Mouse (Mus musculus): ENCODE measurements at regions not wholly inside any gene's neighbourhood (a gene's known extent, or its start where the extent isn't known, plus 50 kb on each side); places are given as distances from the start of the nearest gene placed in this dataset.

DNA sequence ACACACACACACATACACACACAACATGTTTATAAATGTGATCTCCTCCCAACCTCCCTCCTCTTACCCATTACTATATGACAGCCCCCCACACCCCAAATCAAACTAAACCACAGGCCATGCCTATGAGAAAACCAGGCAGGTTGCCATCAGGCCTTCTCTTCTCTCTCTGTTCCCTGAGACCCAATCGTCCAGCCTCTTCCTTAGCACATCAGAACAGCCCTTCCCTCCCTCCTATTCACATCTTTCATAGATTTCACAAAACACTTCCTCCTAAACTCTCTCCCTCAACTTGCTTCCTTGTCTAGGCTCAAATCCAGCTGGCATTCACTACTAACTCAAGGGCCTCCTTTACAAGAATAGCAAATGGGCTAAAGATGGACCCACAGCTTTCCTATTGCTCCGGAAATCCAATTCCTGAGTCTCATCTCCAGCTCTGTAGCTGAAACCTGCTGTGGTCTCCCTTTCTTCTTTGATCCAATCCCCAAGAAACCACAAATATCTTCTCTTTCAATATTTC lies 178.7 kb upstream of the Impad1 start:
- Histone ChIP-seq H3K27me3 (ENCODE audit: control insufficient read depth, insufficient read depth, low read length) (no peaks in the 10 kb centered on the region), H3K4me1 (ENCODE audit: control insufficient read depth, insufficient read depth, low read length) (no peaks in the 10 kb centered on the region), H3K27ac (replicated peaks; ENCODE audit: insufficient read depth, low read depth, low read length) (no peak overlapping the region), H3K9ac (ENCODE audit: low read depth, low read length) (no peak overlapping the region), H3K36me3 (ENCODE audit: control insufficient read depth, insufficient read depth, low read length) (no peaks in the 10 kb centered on the region), H3K4me3 (ENCODE audit: insufficient read depth, low read depth, low read length) (no peak overlapping the region), H3K79me2 (ENCODE audit: control insufficient read depth, insufficient read depth, low read length) (no peaks in the 10 kb centered on the region)
- DNase-seq (ENCODE audit: extremely low read depth, low read depth, low spot score), result no peak
- WGBS, result 63% methylated on average over 2 of the region's 2 CpGs
- TF ChIP-seq CTCF (IDR thresholded peaks at IDR 0.05; ENCODE audit: low read depth, low read length), result no peak
- no peak for TF ChIP-seq POLR2A (IDR thresholded peaks at IDR 0.05; ENCODE audit: extremely low read depth, insufficient read depth, low read length)

DNA sequence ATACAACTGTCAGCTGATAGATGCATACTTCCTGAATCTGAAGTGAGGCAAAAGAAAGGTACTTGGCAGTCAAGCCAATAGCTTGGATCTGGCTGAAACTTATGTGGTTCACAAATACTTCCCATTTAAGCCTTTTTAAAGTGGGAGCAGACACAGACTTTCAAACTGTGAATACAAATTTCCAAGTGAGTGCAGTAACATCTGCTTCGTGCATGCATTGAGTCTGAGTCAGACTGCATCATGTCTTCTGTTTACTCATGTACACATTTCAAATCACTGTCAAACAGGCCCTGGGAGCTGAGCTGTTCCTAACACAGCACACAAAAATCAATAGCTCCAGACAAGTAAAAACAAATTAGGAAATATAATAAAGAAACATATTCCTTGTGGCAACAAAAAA lies 155.8 kb upstream of the Impad1 start:
- no peak overlapping the region for H3K27ac ChIP-seq (replicated peaks; ENCODE audit: insufficient read depth, low read depth, low read length)
- 22% methylated on average over 1 of the region's 1 CpGs for WGBS
- H3K4me3 ChIP-seq (ENCODE audit: insufficient read depth, low read depth, low read length), result no peak overlapping the region
- H3K36me3 ChIP-seq (ENCODE audit: control insufficient read depth, insufficient read depth, low read length), result no peaks in the 10 kb centered on the region
- H3K27me3 ChIP-seq (ENCODE audit: control insufficient read depth, insufficient read depth, low read length), result no peaks in the 10 kb centered on the region
- H3K4me1 ChIP-seq (ENCODE audit: control insufficient read depth, insufficient read depth, low read length), result no peaks in the 10 kb centered on the region
- H3K9ac ChIP-seq (ENCODE audit: low read depth, low read length), result no peak overlapping the region
- H3K79me2 ChIP-seq (ENCODE audit: control insufficient read depth, insufficient read depth, low read length), result no peaks in the 10 kb centered on the region
- TF ChIP-seq CTCF (IDR thresholded peaks at IDR 0.05; ENCODE audit: low read depth, low read length) (no peak), POLR2A (IDR thresholded peaks at IDR 0.05; ENCODE audit: extremely low read depth, insufficient read depth, low read length) (no peak)
- DNase-seq (ENCODE audit: extremely low read depth, low read depth, low spot score), result no peak

DNA sequence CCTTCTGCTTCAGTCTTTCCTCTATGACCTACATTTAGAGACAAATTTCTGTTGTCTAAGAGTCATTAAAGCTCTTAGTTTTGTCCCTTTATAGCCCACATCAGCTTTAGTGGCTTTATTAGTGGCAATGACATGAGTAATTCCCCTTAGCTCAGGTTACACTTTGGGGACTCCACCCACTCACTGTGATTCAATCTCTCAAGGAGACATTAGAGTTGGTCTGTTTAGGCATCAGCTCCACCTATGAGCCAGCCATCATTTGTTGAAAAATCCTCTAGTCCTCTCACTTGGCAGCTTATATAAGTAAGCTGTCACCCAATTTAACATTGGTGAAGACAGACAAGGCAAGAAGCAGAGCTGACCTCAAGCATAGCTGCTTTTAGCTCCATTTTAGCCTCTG lies 151.3 kb upstream of the Impad1 start:
- Histone ChIP-seq H3K4me3 (ENCODE audit: insufficient read depth, low read depth, low read length) (no peak overlapping the region), H3K79me2 (ENCODE audit: control insufficient read depth, insufficient read depth, low read length) (no peaks in the 10 kb centered on the region), H3K27ac (replicated peaks; ENCODE audit: insufficient read depth, low read depth, low read length) (no peak overlapping the region), H3K36me3 (ENCODE audit: control insufficient read depth, insufficient read depth, low read length) (no peaks in the 10 kb centered on the region), H3K9ac (ENCODE audit: low read depth, low read length) (no peak overlapping the region), H3K27me3 (ENCODE audit: control insufficient read depth, insufficient read depth, low read length) (no peaks in the 10 kb centered on the region), H3K4me1 (ENCODE audit: control insufficient read depth, insufficient read depth, low read length) (no peaks in the 10 kb centered on the region)
- TF ChIP-seq POLR2A (IDR thresholded peaks at IDR 0.05; ENCODE audit: extremely low read depth, insufficient read depth, low read length) (no peak), CTCF (IDR thresholded peaks at IDR 0.05; ENCODE audit: low read depth, low read length) (no peak)
- no peak for DNase-seq (ENCODE audit: extremely low read depth, low read depth, low spot score)

DNA sequence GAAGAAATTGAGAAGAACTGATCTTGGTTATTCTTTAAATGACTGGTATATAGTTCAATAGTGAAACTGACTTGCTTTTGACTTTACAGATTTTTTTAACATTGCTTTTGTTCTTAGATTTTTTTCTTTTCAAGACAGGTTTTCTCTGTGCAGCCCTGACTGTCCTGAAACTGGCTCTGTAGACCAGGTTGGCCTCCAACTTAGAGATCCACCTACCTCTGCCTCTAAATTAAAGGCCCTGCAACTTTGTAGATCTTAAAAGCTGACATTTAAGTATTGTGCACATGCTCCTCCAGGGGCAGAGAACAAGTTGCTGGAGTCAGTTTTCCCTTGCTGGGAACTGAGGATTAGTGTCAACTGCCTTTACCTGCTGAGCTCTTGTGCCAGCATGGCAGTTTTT lies 132.6 kb upstream of the Impad1 start:
- TF ChIP-seq CTCF (IDR thresholded peaks at IDR 0.05; ENCODE audit: low read depth, low read length) (no peak), POLR2A (IDR thresholded peaks at IDR 0.05; ENCODE audit: extremely low read depth, insufficient read depth, low read length) (no peak)
- H3K4me1 ChIP-seq (ENCODE audit: control insufficient read depth, insufficient read depth, low read length), result no peaks in the 10 kb centered on the region

DNA sequence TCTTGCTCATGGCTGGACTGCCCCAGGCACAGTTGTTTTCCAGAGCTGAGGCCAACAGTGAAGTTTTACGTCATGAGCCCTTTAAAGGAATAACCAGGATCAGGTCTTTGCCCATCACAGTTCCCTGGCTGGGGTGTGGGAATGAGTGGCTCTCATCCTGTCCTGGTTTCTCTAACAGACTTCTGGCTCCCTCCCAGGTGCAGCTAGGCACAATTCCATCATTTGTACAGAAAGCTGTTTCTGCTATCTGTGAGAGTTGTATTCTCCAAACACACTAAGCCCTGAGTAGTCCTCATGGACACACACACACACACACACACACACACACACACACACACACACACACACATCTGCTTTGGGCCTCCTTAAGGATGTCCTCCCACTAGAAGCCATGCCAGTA lies 127.1 kb upstream of the Impad1 start:
- H3K27ac ChIP-seq (replicated peaks; ENCODE audit: insufficient read depth, low read depth, low read length), result no peak overlapping the region
- no peak for DNase-seq (ENCODE audit: extremely low read depth, low read depth, low spot score)
- 78% methylated on average over 1 of the region's 1 CpGs for WGBS
- H3K79me2 ChIP-seq (ENCODE audit: control insufficient read depth, insufficient read depth, low read length), result no peaks in the 10 kb centered on the region
- TF ChIP-seq CTCF (IDR thresholded peaks at IDR 0.05; ENCODE audit: low read depth, low read length), result no peak
- no peak for TF ChIP-seq POLR2A (IDR thresholded peaks at IDR 0.05; ENCODE audit: extremely low read depth, insufficient read depth, low read length)
- H3K4me3 ChIP-seq (ENCODE audit: insufficient read depth, low read depth, low read length), result no peak overlapping the region
- no peaks in the 10 kb centered on the region for H3K36me3 ChIP-seq (ENCODE audit: control insufficient read depth, insufficient read depth, low read length)
- H3K9ac ChIP-seq (ENCODE audit: low read depth, low read length), result no peak overlapping the region
- no peaks in the 10 kb centered on the region for H3K27me3 ChIP-seq (ENCODE audit: control insufficient read depth, insufficient read depth, low read length)
- H3K4me1 ChIP-seq (ENCODE audit: control insufficient read depth, insufficient read depth, low read length), result no peaks in the 10 kb centered on the region

More for the DNA sequence above, 132.6 kb upstream of the Impad1 start:
- no peaks in the 10 kb centered on the region for H3K27me3 ChIP-seq (ENCODE audit: control insufficient read depth, insufficient read depth, low read length)
- DNase-seq (ENCODE audit: extremely low read depth, low read depth, low spot score), result no peak
- no peak overlapping the region for H3K27ac ChIP-seq (replicated peaks; ENCODE audit: insufficient read depth, low read depth, low read length)
- H3K4me3 ChIP-seq (ENCODE audit: insufficient read depth, low read depth, low read length), result no peak overlapping the region
- H3K9ac ChIP-seq (ENCODE audit: low read depth, low read length), result no peak overlapping the region
- no peaks in the 10 kb centered on the region for H3K36me3 ChIP-seq (ENCODE audit: control insufficient read depth, insufficient read depth, low read length)
- H3K79me2 ChIP-seq (ENCODE audit: control insufficient read depth, insufficient read depth, low read length), result no peaks in the 10 kb centered on the region

DNA sequence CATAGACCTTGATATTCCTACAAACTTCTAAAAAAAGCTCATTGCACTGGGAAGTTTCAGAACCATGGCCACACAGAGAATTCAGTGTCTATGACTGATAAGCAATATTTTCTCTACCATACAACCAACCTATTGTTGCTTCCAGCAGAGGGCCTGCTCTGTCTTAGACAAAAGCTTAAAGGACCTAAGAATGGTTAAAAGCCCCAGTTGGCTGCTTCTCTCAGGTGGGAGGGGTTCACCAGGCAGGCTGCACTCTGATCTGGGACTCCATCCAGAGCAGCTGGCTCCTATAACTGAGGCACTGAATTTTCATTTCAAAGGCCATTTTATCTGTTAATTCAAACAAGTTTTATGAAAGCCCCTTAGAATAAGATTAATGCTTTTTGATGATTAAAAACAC lies 82.1 kb upstream of the Impad1 start:
- H3K9ac ChIP-seq (ENCODE audit: low read depth, low read length), result no peak overlapping the region
- H3K27me3 ChIP-seq (ENCODE audit: control insufficient read depth, insufficient read depth, low read length), result no peaks in the 10 kb centered on the region
- H3K4me1 ChIP-seq (ENCODE audit: control insufficient read depth, insufficient read depth, low read length), result no peaks in the 10 kb centered on the region
- H3K4me3 ChIP-seq (ENCODE audit: insufficient read depth, low read depth, low read length), result no peak overlapping the region
- H3K36me3 ChIP-seq (ENCODE audit: control insufficient read depth, insufficient read depth, low read length), result no peaks in the 10 kb centered on the region
- TF ChIP-seq POLR2A (IDR thresholded peaks at IDR 0.05; ENCODE audit: extremely low read depth, insufficient read depth, low read length) (no peak), CTCF (IDR thresholded peaks at IDR 0.05; ENCODE audit: low read depth, low read length) (no peak)
- no peaks in the 10 kb centered on the region for H3K79me2 ChIP-seq (ENCODE audit: control insufficient read depth, insufficient read depth, low read length)
- H3K27ac ChIP-seq (replicated peaks; ENCODE audit: insufficient read depth, low read depth, low read length), result no peak overlapping the region
- DNase-seq (ENCODE audit: extremely low read depth, low read depth, low spot score), result no peak

All from liver, adult 2 months (tissue).